Mouse (Mus musculus): ENCODE results near the gene Spast. TPM values are rescaled to one million over a fixed set of nuclear protein-coding genes. Genes with fewer than 3 reads are reported as not detected.
A peak's percentile ranks its signal among the peaks of the same experiment; 100 is the strongest.

Spast gene
- polyA plus RNA-seq (2012; ENCODE audit: insufficient read depth, insufficient read length, low replicate concordance, missing spikeins), result not detected in 2 replicates

- H3K4me1 ChIP-seq (ENCODE audit: control insufficient read depth, insufficient read depth, low read length), result peaks cover 8% of the 10 kb centered on the region; the same call in 1 of the 2 replicates
- H3K27ac ChIP-seq (ENCODE audit: insufficient read depth, low read depth, low read length), result peak within 1 kb of the TSS; percentile 65
- WGBS, result under 1% methylated on average over 83 of the region's 90 CpGs
- TF ChIP-seq POLR2A (IDR thresholded peaks at IDR 0.05; ENCODE audit: insufficient read depth, low read depth, low read length), result no peak
- TF ChIP-seq CTCF (IDR thresholded peaks at IDR 0.05; ENCODE audit: insufficient read depth, low read depth, low read length), result no peak
- peak within 1 kb of the TSS; percentile 94 for H3K4me3 ChIP-seq (ENCODE audit: insufficient read depth, low read depth, low read length)
These were observed at the start of gene Spast for GRCm38 (mm10) chr17:74338937-74339804. Gene Spast, plus strand, starts transcription at chr17:74338987.

GRCm38 (mm10) chr17:74290198-74290597 lies 48.6 kb upstream of the Spast start:
- H3K4me1 ChIP-seq (ENCODE audit: control insufficient read depth, insufficient read depth, low read length), result peaks cover 2% of the 10 kb centered on the region
- TF ChIP-seq CTCF (IDR thresholded peaks at IDR 0.05; ENCODE audit: insufficient read depth, low read depth, low read length) (no peak), POLR2A (IDR thresholded peaks at IDR 0.05; ENCODE audit: insufficient read depth, low read depth, low read length) (no peak)
- H3K27ac ChIP-seq (ENCODE audit: insufficient read depth, low read depth, low read length), result no peak overlapping the region
- no peak overlapping the region for H3K4me3 ChIP-seq (ENCODE audit: insufficient read depth, low read depth, low read length)
- WGBS, result 72% methylated on average over 3 of the region's 3 CpGs

- Histone ChIP-seq H3K27ac (ENCODE audit: insufficient read depth, low read depth, low read length) (no peak overlapping the region), H3K4me1 (ENCODE audit: control insufficient read depth, insufficient read depth, low read length) (peaks cover 2% of the 10 kb centered on the region; the same call in 1 of the 2 replicates), H3K4me3 (ENCODE audit: insufficient read depth, low read depth, low read length) (no peak overlapping the region)
- no peak for TF ChIP-seq POLR2A (IDR thresholded peaks at IDR 0.05; ENCODE audit: insufficient read depth, low read depth, low read length)
- no peak for TF ChIP-seq CTCF (IDR thresholded peaks at IDR 0.05; ENCODE audit: insufficient read depth, low read depth, low read length)
These were observed 47.9 kb upstream of the Spast start for GRCm38 (mm10) chr17:74290869-74291268.

GRCm38 (mm10) chr17:74291640-74292361 lies 47.0 kb upstream of the Spast start:
- TF ChIP-seq POLR2A (IDR thresholded peaks at IDR 0.05; ENCODE audit: insufficient read depth, low read depth, low read length) (no peak), CTCF (IDR thresholded peaks at IDR 0.05; ENCODE audit: insufficient read depth, low read depth, low read length) (no peak)
- Histone ChIP-seq H3K27ac (ENCODE audit: insufficient read depth, low read depth, low read length) (no peak overlapping the region), H3K4me3 (ENCODE audit: insufficient read depth, low read depth, low read length) (no peak overlapping the region), H3K4me1 (ENCODE audit: control insufficient read depth, insufficient read depth, low read length) (peaks cover 2% of the 10 kb centered on the region; the same call in 1 of the 2 replicates)
- WGBS, result 85% methylated on average over 4 of the region's 4 CpGs

GRCm38 (mm10) chr17:74293687-74294425 lies 44.9 kb upstream of the Spast start:
- peaks cover 2% of the 10 kb centered on the region; the same call in 1 of the 2 replicates for H3K4me1 ChIP-seq (ENCODE audit: control insufficient read depth, insufficient read depth, low read length)
- TF ChIP-seq POLR2A (IDR thresholded peaks at IDR 0.05; ENCODE audit: insufficient read depth, low read depth, low read length) (no peak), CTCF (IDR thresholded peaks at IDR 0.05; ENCODE audit: insufficient read depth, low read depth, low read length) (0 out of 2 replicates have a peak, but pooled peaks have one; percentile 12)
- 2% methylated on average over 18 of the region's 18 CpGs for WGBS
- H3K27ac ChIP-seq (ENCODE audit: insufficient read depth, low read depth, low read length), result peak overlapping the region; percentile 33; the same call in 1 of the 2 replicates
- H3K4me3 ChIP-seq (ENCODE audit: insufficient read depth, low read depth, low read length), result peak overlapping the region; percentile 98

- peak overlapping the region; percentile 98 for H3K4me3 ChIP-seq (ENCODE audit: insufficient read depth, low read depth, low read length)
- H3K4me1 ChIP-seq (ENCODE audit: control insufficient read depth, insufficient read depth, low read length), result peaks cover 2% of the 10 kb centered on the region; the same call in 1 of the 2 replicates
- H3K27ac ChIP-seq (ENCODE audit: insufficient read depth, low read depth, low read length), result peak overlapping the region; percentile 67
- no peak for TF ChIP-seq POLR2A (IDR thresholded peaks at IDR 0.05; ENCODE audit: insufficient read depth, low read depth, low read length)
- TF ChIP-seq CTCF (IDR thresholded peaks at IDR 0.05; ENCODE audit: insufficient read depth, low read depth, low read length), result no peak
- 2% methylated on average over 66 of the region's 80 CpGs for WGBS
These were observed 44.3 kb upstream of the Spast start for GRCm38 (mm10) chr17:74294426-74295025.

GRCm38 (mm10) chr17:74295026-74295970 lies 43.5 kb upstream of the Spast start, which contains the start of gene Memo1:
Gene Memo1, minus strand, starts transcription at chr17:74295521.
- H3K4me1 ChIP-seq (ENCODE audit: control insufficient read depth, insufficient read depth, low read length), result no peaks in the 10 kb centered on the region; the same call in 1 of the 2 replicates
- 2% methylated on average over 84 of the region's 110 CpGs for WGBS
- peak within 1 kb of the TSS; percentile 89 for H3K27ac ChIP-seq (ENCODE audit: insufficient read depth, low read depth, low read length)
- H3K4me3 ChIP-seq (ENCODE audit: insufficient read depth, low read depth, low read length), result peak within 1 kb of the TSS; percentile 98
- TF ChIP-seq CTCF (IDR thresholded peaks at IDR 0.05; ENCODE audit: insufficient read depth, low read depth, low read length) (no peak), POLR2A (IDR thresholded peaks at IDR 0.05; ENCODE audit: insufficient read depth, low read depth, low read length) (no peak; the same call in 1 of the 2 replicates)

Measured in olfactory bulb, adult 2 months (tissue).